Mouse (Mus musculus): ENCODE results near the gene Borcs6.
A peak's percentile ranks its signal among the peaks of the same experiment; 100 is the strongest.

The Borcs6 gene

GRCm38 (mm10) chr11:69050748-69051147 is 8.8 kb upstream of the Borcs6 start:
- DNase-seq (ENCODE audit: low read depth): no peak

GRCm38 (mm10) chr11:69051771-69052170 is 7.7 kb upstream of the Borcs6 start:
- no peak for DNase-seq (ENCODE audit: low read depth)

- no peak for DNase-seq (ENCODE audit: low read depth)
These were observed 6.6 kb upstream of the Borcs6 start for GRCm38 (mm10) chr11:69052824-69053421.

- no peak for DNase-seq (ENCODE audit: low read depth)
These were observed 5.7 kb upstream of the Borcs6 start for GRCm38 (mm10) chr11:69053848-69054247.

- no peak for DNase-seq (ENCODE audit: low read depth)
These were observed 1.3 kb upstream of the Borcs6 start for GRCm38 (mm10) chr11:69058265-69058664.

GRCm38 (mm10) chr11:69058729-69059356 is 674 bp upstream of the Borcs6 start:
- no peak for DNase-seq (ENCODE audit: low read depth)

- DNase-seq (ENCODE audit: low read depth): no peak
These were observed 476 bp downstream of the Borcs6 start for GRCm38 (mm10) chr11:69059975-69060411.

GRCm38 (mm10) chr11:69060448-69061254 is 1.1 kb downstream of the Borcs6 start:
- no peak for DNase-seq (ENCODE audit: low read depth)

- DNase-seq (ENCODE audit: low read depth): no peak
These were observed 1.9 kb downstream of the Borcs6 start for GRCm38 (mm10) chr11:69061255-69061912.

- no peak for DNase-seq (ENCODE audit: low read depth)
These were observed 2.8 kb downstream of the Borcs6 start for GRCm38 (mm10) chr11:69062194-69062760.

- DNase-seq (ENCODE audit: low read depth): peak; percentile 85
These were observed 3.3 kb downstream of the Borcs6 start for GRCm38 (mm10) chr11:69062761-69063224.

- DNase-seq (ENCODE audit: low read depth): no peak
These were observed 4.1 kb downstream of the Borcs6 start for GRCm38 (mm10) chr11:69063413-69064201.

GRCm38 (mm10) chr11:69064259-69065133 is 5.0 kb downstream of the Borcs6 start:
- DNase-seq (ENCODE audit: low read depth): no peak

- no peak for DNase-seq (ENCODE audit: low read depth)
These were observed 5.9 kb downstream of the Borcs6 start for GRCm38 (mm10) chr11:69065394-69065925.

- no peak for DNase-seq (ENCODE audit: low read depth)
These were observed 6.8 kb downstream of the Borcs6 start for GRCm38 (mm10) chr11:69066163-69066861.

- DNase-seq (ENCODE audit: low read depth): no peak
These were observed 7.4 kb downstream of the Borcs6 start for GRCm38 (mm10) chr11:69066956-69067355.

GRCm38 (mm10) chr11:69067601-69068000 is 8.1 kb downstream of the Borcs6 start:
- DNase-seq (ENCODE audit: low read depth): no peak

- no peak for DNase-seq (ENCODE audit: low read depth)
These were observed 10.6 kb downstream of the Borcs6 start for GRCm38 (mm10) chr11:69070093-69070492.

- DNase-seq (ENCODE audit: low read depth): peak; percentile 91
These were observed 11.2 kb downstream of the Borcs6 start, which contains the start of gene Tmem107 for GRCm38 (mm10) chr11:69070590-69071222. Tmem107 (plus strand) TSS chr11:69070806.
